Mouse (Mus musculus): ENCODE results near the gene Btbd8.

The Btbd8 gene

GRCm38 (mm10) chr5:107437464-107438281 is at the start of gene Btbd8:
Btbd8 (plus strand) TSS chr5:107437997.
- DNase-seq = peak; percentile 92

GRCm38 (mm10) chr5:107389373-107389772 is 48.4 kb upstream of the Btbd8 start:
- DNase-seq = no peak

- no peak for DNase-seq
Observed at GRCm38 (mm10) chr5:107394437-107394836, 43.4 kb upstream of the Btbd8 start.

GRCm38 (mm10) chr5:107402436-107402835 is 35.4 kb upstream of the Btbd8 start, which contains the start of gene Ephx4:
Ephx4 (plus strand) TSS chr5:107402736.
- DNase-seq = peak; percentile 30

- peak; percentile 53 for DNase-seq
Observed at GRCm38 (mm10) chr5:107403011-107403946, 34.5 kb upstream of the Btbd8 start.

GRCm38 (mm10) chr5:107403947-107404684 is 33.7 kb upstream of the Btbd8 start:
- no peak for DNase-seq

GRCm38 (mm10) chr5:107405361-107405760 is 32.4 kb upstream of the Btbd8 start:
- DNase-seq = no peak

- DNase-seq = no peak
Observed at GRCm38 (mm10) chr5:107410305-107410704, 27.5 kb upstream of the Btbd8 start.

- DNase-seq = no peak
Observed at GRCm38 (mm10) chr5:107411326-107411725, 26.5 kb upstream of the Btbd8 start.

GRCm38 (mm10) chr5:107412285-107412684 is 25.5 kb upstream of the Btbd8 start:
- no peak for DNase-seq

- DNase-seq = no peak
Observed at GRCm38 (mm10) chr5:107415098-107415497, 22.7 kb upstream of the Btbd8 start.

- no peak for DNase-seq
Observed at GRCm38 (mm10) chr5:107421676-107422075, 16.1 kb upstream of the Btbd8 start.

- DNase-seq = no peak
Observed at GRCm38 (mm10) chr5:107431249-107431648, 6.5 kb upstream of the Btbd8 start, which contains the start of gene Lpcat2b. Lpcat2b (plus strand) TSS chr5:107431549.

GRCm38 (mm10) chr5:107434001-107434400 is 3.8 kb upstream of the Btbd8 start:
- DNase-seq = no peak

GRCm38 (mm10) chr5:107436185-107436584 is 1.6 kb upstream of the Btbd8 start:
- no peak for DNase-seq

GRCm38 (mm10) chr5:107436587-107437209 is 1.1 kb upstream of the Btbd8 start:
- no peak for DNase-seq

- DNase-seq = no peak
Observed at GRCm38 (mm10) chr5:107438353-107438752, 556 bp downstream of the Btbd8 start.

GRCm38 (mm10) chr5:107441881-107442280 is 4.1 kb downstream of the Btbd8 start:
- DNase-seq = no peak

GRCm38 (mm10) chr5:107444251-107444650 is 6.5 kb downstream of the Btbd8 start:
- no peak for DNase-seq

GRCm38 (mm10) chr5:107447977-107448376 is 10.2 kb downstream of the Btbd8 start:
- no peak for DNase-seq

GRCm38 (mm10) chr5:107448784-107449183 is 11.0 kb downstream of the Btbd8 start:
- DNase-seq = no peak

- DNase-seq = no peak
Observed at GRCm38 (mm10) chr5:107449620-107450019, 11.8 kb downstream of the Btbd8 start.

Measured in thymus, postnatal 14 days (tissue).